Mouse (Mus musculus): ENCODE measurements around the gene Unc45a. TPM values are rescaled to one million over a fixed set of nuclear protein-coding genes. Genes with fewer than 3 reads are reported as not detected.
"Not testable (repeated sequence)": the region's sequence is repeated elsewhere in the genome, so short reads cannot be mapped to it uniquely, and the experiment has no call there.

Unc45a gene
- polyA plus RNA-seq, 1 experiment from 2014 or later: 57.0 TPM

- ATAC-seq: peak; percentile 98
- under 1% methylated on average over 41 of the region's 45 CpGs for WGBS
- Histone ChIP-seq H3K4me3 (ENCODE audit: low read length) (peak overlapping the region; percentile 71), H3K4me2 (ENCODE audit: low read length) (peak overlapping the region; percentile 87), H3K4me1 (ENCODE audit: control insufficient read depth, insufficient read depth, low read depth, low read length) (peaks cover 34% of the 10 kb centered on the region), H3K27me3 (replicated peaks; ENCODE audit: control insufficient read depth, insufficient read depth, low read length) (no peaks in the 10 kb centered on the region), H3K9ac (ENCODE audit: low read depth, low read length) (peak overlapping the region; percentile 80), H3K27ac (ENCODE audit: low read depth, low read length) (peak overlapping the region; percentile 93), H3K9me3 (ENCODE audit: control insufficient read depth, low read length) (no peaks in the 10 kb centered on the region), H3K36me3 (ENCODE audit: control insufficient read depth, insufficient read depth, low read length) (peaks cover 12% of the 10 kb centered on the region)
Measured at GRCm38 (mm10) chr7:80339793-80340628, 794 bp downstream of the Unc45a start.

DNA sequence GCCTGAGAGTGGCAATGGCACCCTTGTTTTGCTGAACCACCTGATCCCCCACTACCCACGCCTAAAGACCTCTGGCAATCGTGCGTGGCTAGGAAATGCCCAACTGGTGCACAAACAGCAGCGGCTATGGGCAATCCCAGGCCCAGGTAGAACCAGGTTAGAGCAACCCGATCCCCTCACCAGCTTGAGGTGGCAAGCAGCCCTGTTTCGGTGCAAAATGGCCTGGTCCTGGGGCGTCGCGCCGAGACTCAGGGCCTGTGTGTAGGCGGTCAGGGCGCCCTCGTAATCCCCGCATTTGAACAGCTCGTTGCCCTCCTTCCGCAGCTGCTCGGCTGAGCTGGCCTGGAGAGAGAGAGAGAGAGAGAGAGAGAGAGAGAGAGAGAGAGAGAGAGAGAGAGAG, 1.4 kb downstream of the Unc45a start:
- Histone ChIP-seq H3K4me3 (ENCODE audit: low read length) (peak overlapping the region; percentile 71), H3K4me2 (ENCODE audit: low read length) (peak overlapping the region; percentile 87), H3K9ac (ENCODE audit: low read depth, low read length) (peak overlapping the region; percentile 80), H3K36me3 (ENCODE audit: control insufficient read depth, insufficient read depth, low read length) (peaks cover 15% of the 10 kb centered on the region), H3K4me1 (ENCODE audit: control insufficient read depth, insufficient read depth, low read depth, low read length) (peaks cover 34% of the 10 kb centered on the region), H3K27ac (ENCODE audit: low read depth, low read length) (peak overlapping the region; percentile 78), H3K27me3 (replicated peaks; ENCODE audit: control insufficient read depth, insufficient read depth, low read length) (no peaks in the 10 kb centered on the region), H3K9me3 (ENCODE audit: control insufficient read depth, low read length) (no peaks in the 10 kb centered on the region)
- no peak for ATAC-seq
- WGBS: 5% methylated on average over 17 of the region's 17 CpGs

DNA sequence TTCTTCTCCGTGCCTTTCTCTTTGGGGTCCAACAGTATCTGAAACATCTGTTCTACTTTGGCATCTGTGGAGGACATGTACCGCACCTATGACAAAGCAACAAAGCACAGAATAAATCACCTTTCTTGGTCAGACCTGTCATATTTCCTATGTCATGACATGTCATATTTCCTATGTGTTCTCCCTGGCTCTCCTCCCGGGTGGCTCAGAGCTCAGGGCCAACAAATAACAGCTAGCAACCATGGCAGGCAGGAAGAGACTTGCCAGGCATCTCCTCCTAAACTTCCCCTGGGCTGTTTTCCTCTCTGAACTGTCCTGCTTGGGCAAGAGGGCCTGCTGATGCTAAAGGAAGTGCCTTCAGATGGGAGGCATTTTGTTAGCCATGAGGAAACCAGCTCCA, 3.9 kb downstream of the Unc45a start:
- Histone ChIP-seq H3K27ac (ENCODE audit: low read depth, low read length) (no peak overlapping the region), H3K27me3 (replicated peaks; ENCODE audit: control insufficient read depth, insufficient read depth, low read length) (no peaks in the 10 kb centered on the region), H3K4me2 (ENCODE audit: low read length) (no peak overlapping the region), H3K9me3 (ENCODE audit: control insufficient read depth, low read length) (no peaks in the 10 kb centered on the region), H3K9ac (ENCODE audit: low read depth, low read length) (no peak overlapping the region), H3K36me3 (ENCODE audit: control insufficient read depth, insufficient read depth, low read length) (peaks cover 36% of the 10 kb centered on the region), H3K4me1 (ENCODE audit: control insufficient read depth, insufficient read depth, low read depth, low read length) (peaks cover 28% of the 10 kb centered on the region), H3K4me3 (ENCODE audit: low read length) (no peak overlapping the region)
- no peak for ATAC-seq
- WGBS: 91% methylated on average over 3 of the region's 3 CpGs

GRCm38 (mm10) chr7:80334848-80335247, 6.0 kb downstream of the Unc45a start:
- Histone ChIP-seq H3K27ac (ENCODE audit: low read depth, low read length) (no peak overlapping the region), H3K36me3 (ENCODE audit: control insufficient read depth, insufficient read depth, low read length) (peaks cover 52% of the 10 kb centered on the region), H3K9me3 (ENCODE audit: control insufficient read depth, low read length) (no peaks in the 10 kb centered on the region), H3K27me3 (replicated peaks; ENCODE audit: control insufficient read depth, insufficient read depth, low read length) (no peaks in the 10 kb centered on the region), H3K4me3 (ENCODE audit: low read length) (no peak overlapping the region), H3K4me2 (ENCODE audit: low read length) (no peak overlapping the region), H3K9ac (ENCODE audit: low read depth, low read length) (no peak overlapping the region), H3K4me1 (ENCODE audit: control insufficient read depth, insufficient read depth, low read depth, low read length) (peaks cover 18% of the 10 kb centered on the region)
- WGBS: 91% methylated on average over 4 of the region's 4 CpGs
- ATAC-seq: no peak

GRCm38 (mm10) chr7:80331433-80331832, 9.4 kb downstream of the Unc45a start:
- WGBS: 85% methylated on average over 19 of the region's 19 CpGs
- no peak overlapping the region for H3K4me2 ChIP-seq (ENCODE audit: low read length)
- ATAC-seq: no peak
- no peaks in the 10 kb centered on the region for H3K9me3 ChIP-seq (ENCODE audit: control insufficient read depth, low read length)
- no peak overlapping the region for H3K27ac ChIP-seq (ENCODE audit: low read depth, low read length)
- no peak overlapping the region for H3K4me3 ChIP-seq (ENCODE audit: low read length)
- H3K9ac ChIP-seq (ENCODE audit: low read depth, low read length): no peak overlapping the region
- no peaks in the 10 kb centered on the region for H3K27me3 ChIP-seq (replicated peaks; ENCODE audit: control insufficient read depth, insufficient read depth, low read length)
- H3K4me1 ChIP-seq (ENCODE audit: control insufficient read depth, insufficient read depth, low read depth, low read length): no peaks in the 10 kb centered on the region
- H3K36me3 ChIP-seq (ENCODE audit: control insufficient read depth, insufficient read depth, low read length): peaks cover 77% of the 10 kb centered on the region

DNA sequence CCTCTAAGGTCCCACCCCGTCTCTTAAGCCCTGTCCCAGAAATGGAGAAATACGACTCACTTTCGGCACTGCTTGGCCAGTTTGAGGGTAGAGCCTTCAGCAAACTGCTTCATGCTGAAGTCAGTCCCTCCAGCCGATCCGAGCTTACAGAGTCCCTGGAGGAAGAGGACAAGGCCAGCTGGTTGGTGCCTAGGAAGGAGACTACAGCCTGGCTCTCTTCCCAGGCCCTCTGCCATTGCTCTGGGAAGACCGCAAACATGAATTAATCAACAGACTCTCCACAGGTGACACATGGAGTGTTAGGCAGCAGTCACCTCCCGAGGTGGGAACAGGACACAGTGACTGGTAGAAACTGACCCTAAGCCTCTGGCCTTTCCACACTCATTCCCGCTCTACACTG, 10.5 kb downstream of the Unc45a start:
- ATAC-seq: no peak
- Histone ChIP-seq H3K36me3 (ENCODE audit: control insufficient read depth, insufficient read depth, low read length) (peaks cover 81% of the 10 kb centered on the region), H3K27me3 (replicated peaks; ENCODE audit: control insufficient read depth, insufficient read depth, low read length) (no peaks in the 10 kb centered on the region), H3K4me1 (ENCODE audit: control insufficient read depth, insufficient read depth, low read depth, low read length) (no peaks in the 10 kb centered on the region), H3K4me2 (ENCODE audit: low read length) (no peak overlapping the region), H3K9ac (ENCODE audit: low read depth, low read length) (no peak overlapping the region), H3K27ac (ENCODE audit: low read depth, low read length) (no peak overlapping the region), H3K9me3 (ENCODE audit: control insufficient read depth, low read length) (no peaks in the 10 kb centered on the region), H3K4me3 (ENCODE audit: low read length) (no peak overlapping the region)
- WGBS: 85% methylated on average over 8 of the region's 8 CpGs

DNA sequence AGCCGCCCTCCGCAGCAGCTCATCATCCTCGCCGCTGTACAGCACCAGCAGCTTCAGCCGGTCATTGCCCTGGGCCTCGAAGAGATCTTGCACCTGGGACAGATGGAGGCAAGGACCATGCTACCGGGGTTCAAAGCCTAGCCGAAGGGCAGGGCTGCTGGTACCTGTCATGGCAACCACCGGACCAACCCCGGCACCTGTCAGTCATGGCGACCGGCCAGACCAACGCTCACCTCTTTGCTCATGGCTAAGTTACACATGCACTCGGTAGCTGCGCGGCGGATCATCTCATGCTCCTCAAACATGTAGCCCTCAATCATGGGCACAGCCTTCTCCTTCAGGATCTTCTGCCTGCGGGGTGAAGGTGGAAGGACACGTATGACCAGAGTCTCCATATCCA, 14.7 kb downstream of the Unc45a start:
- WGBS: 95% methylated on average over 19 of the region's 19 CpGs
- no peak for ATAC-seq
- Histone ChIP-seq H3K27ac (ENCODE audit: low read depth, low read length) (no peak overlapping the region), H3K4me3 (ENCODE audit: low read length) (no peak overlapping the region), H3K36me3 (ENCODE audit: control insufficient read depth, insufficient read depth, low read length) (peaks cover 52% of the 10 kb centered on the region), H3K9ac (ENCODE audit: low read depth, low read length) (no peak overlapping the region), H3K4me1 (ENCODE audit: control insufficient read depth, insufficient read depth, low read depth, low read length) (peaks cover 20% of the 10 kb centered on the region), H3K4me2 (ENCODE audit: low read length) (no peak overlapping the region), H3K27me3 (replicated peaks; ENCODE audit: control insufficient read depth, insufficient read depth, low read length) (no peaks in the 10 kb centered on the region), H3K9me3 (ENCODE audit: control insufficient read depth, low read length) (no peaks in the 10 kb centered on the region)

DNA sequence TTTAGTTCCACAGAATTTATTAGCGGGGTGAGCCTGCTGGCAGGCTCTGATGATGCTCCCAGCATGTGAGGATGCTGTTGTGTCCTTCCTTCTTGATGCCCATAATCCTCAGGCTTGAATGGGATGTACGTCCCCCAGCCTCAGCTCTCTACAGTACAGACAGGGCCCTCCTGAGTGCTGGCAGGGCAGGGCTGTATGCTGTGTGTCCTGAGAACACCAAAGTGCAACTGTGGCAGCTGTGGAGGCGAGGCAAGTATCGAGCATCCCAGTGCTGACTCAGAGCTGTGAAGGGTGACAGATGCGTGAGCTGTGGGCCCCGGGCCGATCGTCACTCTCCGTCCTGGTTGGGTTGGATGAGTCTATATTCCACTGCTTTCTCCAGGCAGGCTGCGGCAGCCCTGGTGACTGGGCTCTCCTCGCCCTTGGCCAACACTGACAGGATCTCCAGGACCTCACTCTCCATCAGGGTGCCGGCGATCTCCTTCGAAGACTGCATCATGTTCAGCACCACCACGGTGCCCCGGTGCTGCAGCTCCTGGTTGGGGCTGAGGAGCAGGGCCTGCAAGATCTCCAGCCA, 15.4 kb downstream of the Unc45a start:
- Histone ChIP-seq H3K27me3 (replicated peaks; ENCODE audit: control insufficient read depth, insufficient read depth, low read length) (no peaks in the 10 kb centered on the region), H3K9ac (ENCODE audit: low read depth, low read length) (no peak overlapping the region), H3K36me3 (ENCODE audit: control insufficient read depth, insufficient read depth, low read length) (peaks cover 49% of the 10 kb centered on the region), H3K9me3 (ENCODE audit: control insufficient read depth, low read length) (no peaks in the 10 kb centered on the region), H3K4me3 (ENCODE audit: low read length) (no peak overlapping the region), H3K4me1 (ENCODE audit: control insufficient read depth, insufficient read depth, low read depth, low read length) (peaks cover 20% of the 10 kb centered on the region), H3K4me2 (ENCODE audit: low read length) (no peak overlapping the region), H3K27ac (ENCODE audit: low read depth, low read length) (peak overlapping the region; percentile 17; the same call in 1 of the 2 replicates)
- no peak for ATAC-seq
- 93% methylated on average over 16 of the region's 16 CpGs for WGBS

DNA sequence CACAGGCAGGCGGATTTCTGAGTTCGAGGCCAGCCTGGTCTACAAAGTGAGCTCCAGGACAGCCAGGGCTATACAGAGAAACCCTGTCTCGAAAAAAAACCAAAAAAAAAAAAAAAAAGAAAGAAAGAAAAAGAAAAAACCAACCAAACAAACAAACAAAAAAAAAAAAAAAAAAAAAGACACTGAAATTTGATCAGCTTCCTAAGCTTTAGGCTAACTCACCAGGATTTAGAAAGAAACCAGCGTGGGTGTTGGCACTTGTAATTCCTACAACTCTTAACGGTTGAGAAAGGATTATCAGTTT, 16.0 kb downstream of the Unc45a start:
- Histone ChIP-seq H3K36me3 (ENCODE audit: control insufficient read depth, insufficient read depth, low read length) (peaks cover 48% of the 10 kb centered on the region), H3K27ac (ENCODE audit: low read depth, low read length) (peak overlapping the region; percentile 59; the same call in 1 of the 2 replicates), H3K4me2 (ENCODE audit: low read length) (peak overlapping the region; percentile 87), H3K4me1 (ENCODE audit: control insufficient read depth, insufficient read depth, low read depth, low read length) (peaks cover 20% of the 10 kb centered on the region)
- not testable (repeated sequence) for H3K9ac ChIP-seq (ENCODE audit: low read depth, low read length); H3K4me3 ChIP-seq (ENCODE audit: low read length); H3K27me3 ChIP-seq (replicated peaks; ENCODE audit: control insufficient read depth, insufficient read depth, low read length); H3K9me3 ChIP-seq (ENCODE audit: control insufficient read depth, low read length); ATAC-seq
- WGBS: 48% methylated on average over 4 of the region's 5 CpGs

All from hindbrain, embryonic 16.5 days (tissue).